Mouse (Mus musculus): ENCODE results near the gene Rgs9bp. TPM values are rescaled to one million over a fixed set of nuclear protein-coding genes. Genes with fewer than 3 reads are reported as not detected.
A peak's percentile ranks its signal among the peaks of the same experiment; 100 is the strongest.
"Not testable (repeated sequence)": the region's sequence is repeated elsewhere in the genome, so short reads cannot be mapped to it uniquely, and the experiment has no call there.

Gene Rgs9bp
- total RNA-seq, 2 experiments from 2014 or later: 0.03 to 0.06 TPM

GRCm38 (mm10) chr7:35553751-35554604, 31.4 kb downstream of the Rgs9bp start:
- intact Hi-C loops (cut with DNase I): loop anchor here (2.0 to 10.0 kb wide), 2 partner anchors 33 to 201 kb away; partner anchors contain the start of genes Ankrd27 and Dpy19l3
- peak in 1 of 2 experiments; percentile 22 for DNase-seq

GRCm38 (mm10) chr7:35545881-35546280, 39.5 kb downstream of the Rgs9bp start:
- intact Hi-C loops (cut with DNase I): loop anchor here (1.0 to 2.0 kb wide), 2 partner anchors 25 to 90 kb away; no protein-coding TSS in a partner anchor
- DNase-seq: peak; percentile 40 to 45

GRCm38 (mm10) chr7:35537562-35537961, 47.8 kb downstream of the Rgs9bp start, which contains the start of gene Tdrd12:
Gene Tdrd12 (minus strand): TSS chr7:35537745.
- no peak for DNase-seq
- intact Hi-C loops (cut with DNase I): no loop called here

GRCm38 (mm10) chr7:35535750-35536512, 49.5 kb downstream of the Rgs9bp start:
- no peak for DNase-seq
- intact Hi-C loops (cut with DNase I): no loop called here

- DNase-seq; intact Hi-C loops (cut with DNase I): not testable (repeated sequence)
Observed at GRCm38 (mm10) chr7:35530544-35530943, 54.8 kb downstream of the Rgs9bp start.

- intact Hi-C loops (cut with DNase I): no loop called here
- no peak for DNase-seq
Observed at GRCm38 (mm10) chr7:35530026-35530425, 55.4 kb downstream of the Rgs9bp start.

Other genes with a start within 250 kb of the Rgs9bp start
- 1 to 10 TPM; 1.7 to 1.9 TPM for gene Faap24, start 188.7 kb downstream of the Rgs9bp start, total RNA-seq (2021)
- 10 to 100 TPM; 13.0 to 14.1 TPM for gene Cep89, start 188.5 kb downstream of the Rgs9bp start, total RNA-seq (2021)
- not detected for gene Slc7a9, start 136.8 kb downstream of the Rgs9bp start, total RNA-seq (2021)
- not detected for gene Tdrd12, start 47.8 kb downstream of the Rgs9bp start, total RNA-seq (2021)
- 10 to 100 TPM; 66.8 to 82.3 TPM for gene Nudt19, start 29.3 kb downstream of the Rgs9bp start, total RNA-seq (2021)
- 10 to 100 TPM; 11.2 to 13.0 TPM for gene Ankrd27, start 662 bp upstream of the Rgs9bp start, total RNA-seq (2021)
- gene Pdcd5, start 61.9 kb upstream of the Rgs9bp start, total RNA-seq (2021): 100 to 1,000 TPM; 112 to 114 TPM
- 1 to 10 TPM; 3.5 to 3.7 TPM for gene Dpy19l3, start 168.9 kb upstream of the Rgs9bp start, total RNA-seq (2021)
- gene Zfp507, start 217.4 kb upstream of the Rgs9bp start, total RNA-seq (2021): 10 to 100 TPM; 13.7 to 13.8 TPM

Measured in heart, postnatal 36 days (tissue).